In genomic region chr16:31589576-31589975, GRCm38 (mm10) we compare ENCODE assay signal across 12 mouse cellular contexts.
DNase-seq lines count a peak whose midpoint lies in the region; ATAC-seq and TF ChIP-seq lines count a peak whose summit lies in the region.
"Had no signal": no experiment of that assay in that cellular context is flagged by ENCODE, and none has a peak within 500 bp of the region (broad histone marks: within the 10 kb centered on the region; RNA-seq: fewer than 3 reads in every experiment).

No protein-coding gene starts in this region.

- no peaks in the 10 kb centered on the region for H3K36me3 ChIP-seq in intestine, embryonic 14.5 days (ENCODE audit: control insufficient read depth, insufficient read depth, low read length)
- no peaks in the 10 kb centered on the region for H3K36me3 ChIP-seq in intestine, embryonic 15.5 days
- no peaks in the 10 kb centered on the region for H3K36me3 ChIP-seq in forebrain, embryonic 13.5 days (ENCODE audit: poor library complexity, severe bottlenecking)
- no peaks in the 10 kb centered on the region for H3K36me3 ChIP-seq in lung, postnatal 0 days (ENCODE audit: insufficient read depth, low read length)
- H3K36me3 ChIP-seq: neural tube, embryonic 12.5 days had no signal

- no peaks in the 10 kb centered on the region for H3K27me3 ChIP-seq in intestine, embryonic 14.5 days (replicated peaks; ENCODE audit: control insufficient read depth, insufficient read depth, low read length)
- H3K27me3 ChIP-seq in intestine, embryonic 15.5 days (replicated peaks), result no peaks in the 10 kb centered on the region
- no peaks in the 10 kb centered on the region for H3K27me3 ChIP-seq in forebrain, embryonic 13.5 days
- H3K27me3 ChIP-seq in lung, postnatal 0 days (replicated peaks; ENCODE audit: insufficient read depth, low read length), result no peaks in the 10 kb centered on the region
- H3K27me3 ChIP-seq: neural tube, embryonic 12.5 days had no signal

- H3K27ac ChIP-seq in intestine, embryonic 14.5 days (ENCODE audit: low read depth), result 0 out of 2 replicates have a peak overlapping the region, but pooled peaks have one; percentile 16
- H3K27ac ChIP-seq in intestine, embryonic 15.5 days, result no peak overlapping the region
- H3K27ac ChIP-seq in bone marrow macrophage, adult 2 months (ENCODE audit: insufficient read depth, low read depth, low read length), result peak overlapping the region; percentile 44; the same call in 1 of the 2 replicates
- H3K27ac ChIP-seq in forebrain, embryonic 13.5 days, result peak overlapping the region; percentile 49
- peak overlapping the region; percentile 38 for H3K27ac ChIP-seq in lung, postnatal 0 days (ENCODE audit: low read length)
- H3K27ac ChIP-seq: neural tube, embryonic 12.5 days had no signal

- no peak for TF ChIP-seq EP300 in lung, postnatal 0 days (IDR thresholded peaks at IDR 0.05)

- no peak overlapping the region for H3K9ac ChIP-seq in intestine, embryonic 14.5 days (ENCODE audit: low read length)
- H3K9ac ChIP-seq in intestine, embryonic 15.5 days, result no peak overlapping the region
- H3K9ac ChIP-seq in forebrain, embryonic 13.5 days, result no peak overlapping the region
- H3K9ac ChIP-seq in lung, postnatal 0 days (replicated peaks; ENCODE audit: low read depth), result no peak overlapping the region
- H3K9ac ChIP-seq: neural tube, embryonic 12.5 days had no signal

- DNase-seq in intestine, embryonic 14.5 days (ENCODE audit: low spot score), result no peak
- peak; percentile 78 for DNase-seq in lung, postnatal 0 days (ENCODE audit: low spot score)
- no peak for DNase-seq in cerebellum, adult 8-10 months
- no peak for DNase-seq in cerebellum, adult 9-10 months
- DNase-seq: cerebellum, adult 2 months; liver; thymus, adult 18-20 months had no signal

- H3K4me1 ChIP-seq in intestine, embryonic 14.5 days (replicated peaks; ENCODE audit: control insufficient read depth, insufficient read depth, low read length), result peaks cover 23% of the 10 kb centered on the region
- H3K4me1 ChIP-seq in intestine, embryonic 15.5 days (replicated peaks), result peaks cover 23% of the 10 kb centered on the region
- H3K4me1 ChIP-seq in bone marrow macrophage, adult 2 months (ENCODE audit: control insufficient read depth, insufficient read depth, low read length), result peaks cover 36% of the 10 kb centered on the region
- H3K4me1 ChIP-seq in forebrain, embryonic 13.5 days, result peaks cover 51% of the 10 kb centered on the region
- H3K4me1 ChIP-seq in lung, postnatal 0 days (ENCODE audit: insufficient read depth, low read depth, low read length), result peaks cover 19% of the 10 kb centered on the region; the same call in 1 of the 2 replicates

- no peak overlapping the region for H3K4me2 ChIP-seq in intestine, embryonic 14.5 days (ENCODE audit: low read length)
- no peak overlapping the region for H3K4me2 ChIP-seq in intestine, embryonic 15.5 days (replicated peaks)
- H3K4me2 ChIP-seq in forebrain, embryonic 13.5 days, result no peak overlapping the region
- H3K4me2 ChIP-seq in lung, postnatal 0 days (replicated peaks; ENCODE audit: low read depth, low read length), result no peak overlapping the region
- H3K4me2 ChIP-seq: neural tube, embryonic 12.5 days had no signal

- no peaks in the 10 kb centered on the region for H3K9me3 ChIP-seq in intestine, embryonic 14.5 days (ENCODE audit: control insufficient read depth, low read length)
- H3K9me3 ChIP-seq in intestine, embryonic 15.5 days, result no peaks in the 10 kb centered on the region
- no peaks in the 10 kb centered on the region for H3K9me3 ChIP-seq in forebrain, embryonic 13.5 days (replicated peaks)
- H3K9me3 ChIP-seq in lung, postnatal 0 days (ENCODE audit: low read length), result no peaks in the 10 kb centered on the region
- H3K9me3 ChIP-seq: neural tube, embryonic 12.5 days had no signal

- H3K4me3 ChIP-seq in intestine, embryonic 14.5 days (ENCODE audit: low read depth, low read length), result no peak overlapping the region
- H3K4me3 ChIP-seq in intestine, embryonic 15.5 days (replicated peaks), result no peak overlapping the region
- no peak overlapping the region for H3K4me3 ChIP-seq in bone marrow macrophage, adult 2 months (ENCODE audit: insufficient read depth, low read length)
- H3K4me3 ChIP-seq in forebrain, embryonic 13.5 days, result no peak overlapping the region
- H3K4me3 ChIP-seq in lung, postnatal 0 days (ENCODE audit: low read depth, low read length), result no peak overlapping the region
- H3K4me3 ChIP-seq: neural tube, embryonic 12.5 days had no signal

- ATAC-seq in intestine, embryonic 14.5 days (replicated peaks; ENCODE audit: low FRiP score, low TSS enrichment, low read depth), result no peak
- no peak for ATAC-seq in intestine, embryonic 15.5 days
- ATAC-seq in forebrain, embryonic 13.5 days, result no peak
- ATAC-seq in lung, postnatal 0 days, result 0 out of 2 replicates have a peak, but pooled peaks have one; percentile 20
- no peak for ATAC-seq in granulocyte monocyte progenitor cell, adult 5-6 weeks (replicated peaks; ENCODE audit: poor library complexity, severe bottlenecking)

- 50% methylated on average over 6 of the region's 6 CpGs for WGBS in intestine, embryonic 14.5 days
- 58% methylated on average over 6 of the region's 6 CpGs for WGBS in intestine, embryonic 15.5 days
- WGBS in forebrain, embryonic 13.5 days, result 17% methylated on average over 6 of the region's 6 CpGs
- 30% methylated on average over 6 of the region's 6 CpGs for WGBS in lung, postnatal 0 days

- no peak for TF ChIP-seq CTCF in bone marrow macrophage, adult 2 months (IDR thresholded peaks at IDR 0.05; ENCODE audit: low read depth, low read length)
- no peak for TF ChIP-seq CTCF in lung, postnatal 0 days (IDR thresholded peaks at IDR 0.05)

- no peak for TF ChIP-seq POLR2A in bone marrow macrophage, adult 2 months (IDR thresholded peaks at IDR 0.05; ENCODE audit: borderline replicate concordance, low read depth, low read length)
